Mouse (Mus musculus) embryonic fibroblast, embryonic 13.5 days (primary cell): ENCODE measurements at regions not wholly inside any gene's neighbourhood (a gene's known extent, or its start where the extent isn't known, plus 50 kb on each side); places are given as distances from the start of the nearest gene placed in this dataset.

Experiments
- CTCF ChIP-seq: IDR thresholded peaks from 2 replicates; pipeline ENCODE4 v1.5.1; 2011; ENCODE audit warnings: mild to moderate bottlenecking, control low read depth, low read length, moderate library complexity, borderline replicate concordance; ENCODE audit not compliant: insufficient read depth
- POLR2A ChIP-seq: IDR thresholded peaks from 2 replicates; pipeline ENCODE4 v1.6.1; 2011; ENCODE audit warnings: low read depth, mild to moderate bottlenecking, control low read depth, low read length, moderate library complexity

GRCm38 (mm10) chr10:38059050-38059449, 762.5 kb downstream of the Rfpl4b start:
- no peak for TF ChIP-seq POLR2A
- no peak for TF ChIP-seq CTCF
